Mouse (Mus musculus) stomach, postnatal 0 days (tissue): Measurements from ENCODE around the gene Acaca. TPM values are rescaled to one million over a fixed set of nuclear protein-coding genes. Genes with fewer than 3 reads are reported as not detected.

Experiments used
- ATAC-seq: fragments of 200-750 bp; cut with Nextera tagmentation; 2 replicates; pipeline ENCODE4 v1.8.0; 2017; ENCODE audit not compliant: low FRiP score, low TSS enrichment
- DNase-seq: peaks from one replicate; pipeline ENCODE4 v3.0.0-alpha.2; 2016; ENCODE audit warnings: low spot score
- H3K27ac ChIP-seq: fragments of 300-500 bp; sonication (generic); replicated peaks from 2 replicates; pipeline ENCODE4 v1.5.1; 2014; ENCODE audit warnings: mild to moderate bottlenecking, control low read depth
- H3K27me3 ChIP-seq: fragments of 300-500 bp; sonication (generic); 2 replicates; pipeline ENCODE4 v1.6.1; 2014; ENCODE audit warnings: low read length; ENCODE audit not compliant: control insufficient read depth, insufficient read depth
- H3K36me3 ChIP-seq: fragments of 300-500 bp; sonication (generic); 2 replicates; pipeline ENCODE4 v1.6.1; 2014; ENCODE audit warnings: low read length, mixed read lengths; ENCODE audit not compliant: control insufficient read depth, insufficient read depth
- H3K4me1 ChIP-seq: fragments of 300-500 bp; sonication (generic); replicated peaks from 2 replicates; pipeline ENCODE4 v1.6.1; 2014; ENCODE audit warnings: antibody characterized with exemption; ENCODE audit not compliant: control insufficient read depth, insufficient read depth
- H3K4me2 ChIP-seq: fragments of 300-500 bp; sonication (generic); replicated peaks from 2 replicates; pipeline ENCODE4 v1.6.1; 2014; ENCODE audit warnings: low read depth, mild to moderate bottlenecking, control low read depth, moderate library complexity
- H3K4me3 ChIP-seq: fragments of 300-500 bp; sonication (generic); 2 replicates; pipeline ENCODE4 v1.5.1; 2014; ENCODE audit warnings: low read depth, low read length, control low read depth
- H3K9ac ChIP-seq: fragments of 300-500 bp; sonication (generic); 2 replicates; pipeline ENCODE4 v1.6.1; 2014; ENCODE audit warnings: mild to moderate bottlenecking, low read length, control low read depth, mixed read lengths
- H3K9me3 ChIP-seq: fragments of 300-500 bp; sonication (generic); 2 replicates; pipeline ENCODE4 v1.6.1; 2016; ENCODE audit warnings: low read length; ENCODE audit not compliant: control insufficient read depth
- CTCF ChIP-seq: IDR thresholded peaks from 2 replicates; pipeline ENCODE4 v1.5.1; 2016; ENCODE audit warnings: antibody characterized with exemption, low read depth, mild to moderate bottlenecking, moderate library complexity
- EP300 ChIP-seq: optimal IDR thresholded peaks from 2 replicates; pipeline ENCODE3; 2016; ENCODE audit warnings: antibody characterized with exemption
- WGBS: fragments of 180-500 bp; shearing (Covaris S2); extraction: QIAGEN DNeasy Blood & Tissue Kit; methylation state at CpG from one replicate; pipeline ENCODE4 v1.1.7; 2014; 5-methylcytosine and 5-hydroxymethylcytosine counted together
- polyA plus RNA-seq: library from polyadenylated mRNA; unstranded; fragments of >200 nt; fragmentation: Nextera tagmentation; extraction: Ambion mirVana; gene quantifications from 2 replicates; pipeline ENCODE4 v1.2.1, GENCODE M21; 2015

The Acaca gene
- polyA plus RNA-seq, 1 experiment from 2014 or later, result 4.5 TPM

DNA sequence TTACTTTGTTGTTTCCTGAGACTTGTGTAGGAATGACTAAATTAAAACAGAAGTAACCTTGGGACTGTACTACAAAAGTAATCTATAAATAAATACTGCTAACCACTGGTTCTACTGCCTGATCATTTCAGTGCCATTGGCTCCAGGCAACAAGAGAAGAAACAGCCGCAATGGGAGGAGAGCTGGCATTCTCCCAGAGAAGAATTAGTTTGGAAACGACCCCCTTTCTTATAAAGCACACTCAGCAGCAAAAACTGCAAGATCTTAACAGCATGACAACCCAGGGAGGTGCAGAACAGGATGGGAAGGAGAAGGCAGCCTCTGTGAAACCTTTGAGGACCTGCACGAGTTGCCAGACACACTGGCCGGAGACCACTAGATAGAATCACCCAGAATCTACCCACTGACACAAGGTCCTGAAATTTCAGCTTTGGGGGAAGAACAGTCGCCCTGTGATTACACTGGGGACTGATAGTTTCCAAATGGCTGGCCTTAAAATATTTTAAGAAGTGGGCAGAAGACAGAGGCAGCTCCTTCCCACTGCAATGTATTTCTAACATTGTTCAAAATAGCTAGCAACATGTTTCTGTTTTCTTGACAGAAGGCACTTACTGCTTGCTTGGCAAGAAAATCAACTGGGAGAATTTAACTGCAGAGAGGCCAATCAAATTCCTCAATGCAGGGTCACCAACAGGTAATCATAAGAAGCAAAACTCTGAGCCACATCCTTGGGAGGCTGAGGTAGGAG lies 32.0 kb upstream of the Acaca start:
- Histone ChIP-seq H3K4me2 (no peak overlapping the region), H3K36me3 (peaks cover 6% of the 10 kb centered on the region), H3K4me1 (no peaks in the 10 kb centered on the region), H3K4me3 (no peak overlapping the region), H3K9ac (no peak overlapping the region), H3K27ac (no peak overlapping the region), H3K27me3 (no peaks in the 10 kb centered on the region), H3K9me3 (no peaks in the 10 kb centered on the region)
- WGBS, result 56% methylated on average over 5 of the region's 5 CpGs
- DNase-seq (no peak), ATAC-seq (no peak)
- TF ChIP-seq EP300 (no peak), CTCF (no peak)

DNA sequence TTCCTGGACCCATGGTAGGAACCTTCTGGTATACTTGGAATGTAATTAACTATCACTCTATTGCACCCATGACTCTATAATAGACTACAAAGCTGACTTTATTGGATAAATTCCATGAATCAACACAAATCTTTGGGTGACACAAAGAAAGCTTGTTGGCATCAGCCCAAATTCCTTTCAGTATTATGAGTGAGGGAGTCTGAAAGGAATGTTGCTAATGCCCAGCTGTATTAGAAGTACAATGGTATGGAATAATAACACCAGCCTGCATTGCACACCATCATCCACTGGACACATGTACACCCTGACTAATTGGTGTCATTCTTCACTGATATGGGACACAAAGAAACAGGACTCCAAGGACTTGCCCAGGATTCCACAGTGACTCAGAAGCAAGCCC lies 28.3 kb upstream of the Acaca start:
- Histone ChIP-seq H3K9ac (no peak overlapping the region), H3K9me3 (no peaks in the 10 kb centered on the region), H3K4me2 (no peak overlapping the region), H3K27me3 (no peaks in the 10 kb centered on the region), H3K27ac (no peak overlapping the region), H3K4me1 (no peaks in the 10 kb centered on the region), H3K4me3 (no peak overlapping the region), H3K36me3 (peaks cover 13% of the 10 kb centered on the region)
- no peak for DNase-seq
- ATAC-seq, result 0 out of 2 replicates have a peak, but pooled peaks have one; percentile 32
- TF ChIP-seq EP300 (no peak), CTCF (no peak)

DNA sequence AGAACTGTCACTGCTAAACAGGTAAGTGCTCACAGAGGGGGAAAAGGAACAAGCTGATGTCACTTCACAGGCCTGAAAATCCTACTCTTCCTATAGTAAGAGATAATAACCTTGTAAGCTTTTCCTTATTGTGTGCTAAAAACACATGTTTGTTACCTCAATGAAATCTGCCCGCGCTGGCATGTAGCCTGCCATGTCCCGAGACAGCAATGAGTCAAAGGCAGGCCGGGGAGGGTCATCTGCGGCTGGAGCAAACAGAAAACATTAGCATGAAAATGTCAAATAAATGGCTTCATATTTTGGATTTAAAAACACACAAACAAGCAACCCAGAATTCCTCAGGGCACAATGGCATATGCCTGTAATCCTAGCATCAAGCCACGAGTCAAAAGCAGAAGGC lies 25.4 kb upstream of the Acaca start:
- Histone ChIP-seq H3K36me3 (peaks cover 24% of the 10 kb centered on the region), H3K9me3 (no peaks in the 10 kb centered on the region), H3K4me1 (no peaks in the 10 kb centered on the region), H3K27ac (no peak overlapping the region), H3K4me2 (no peak overlapping the region), H3K27me3 (no peaks in the 10 kb centered on the region), H3K4me3 (no peak overlapping the region), H3K9ac (no peak overlapping the region)
- TF ChIP-seq CTCF (no peak), EP300 (no peak)
- 88% methylated on average over 6 of the region's 6 CpGs for WGBS
- ATAC-seq (no peak), DNase-seq (no peak)

DNA sequence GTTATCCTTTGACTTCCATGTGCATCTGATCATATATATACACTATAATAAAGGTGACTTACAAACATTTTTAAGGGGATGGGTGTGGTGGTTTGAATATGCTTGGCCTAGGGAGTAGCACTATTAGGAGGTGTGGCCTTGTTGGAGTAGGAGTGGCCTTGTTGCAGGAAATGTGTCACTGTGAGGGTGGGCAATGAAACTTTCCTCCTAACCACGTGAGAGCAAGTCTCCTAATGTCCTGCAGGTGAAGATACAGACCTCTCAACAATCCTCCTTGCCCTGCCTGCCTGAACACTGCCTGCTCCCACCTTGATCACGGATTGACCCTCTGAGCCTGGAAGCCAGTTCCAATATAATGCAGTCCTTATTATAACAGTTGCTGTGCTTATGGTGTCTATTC lies 22.3 kb upstream of the Acaca start:
- DNase-seq (no peak), ATAC-seq (no peak)
- Histone ChIP-seq H3K27ac (no peak overlapping the region), H3K4me2 (no peak overlapping the region), H3K4me3 (no peak overlapping the region), H3K9ac (no peak overlapping the region), H3K36me3 (peaks cover 27% of the 10 kb centered on the region), H3K9me3 (no peaks in the 10 kb centered on the region), H3K27me3 (no peaks in the 10 kb centered on the region), H3K4me1 (no peaks in the 10 kb centered on the region)
- TF ChIP-seq EP300 (no peak), CTCF (no peak)
- WGBS, result 65% methylated on average over 2 of the region's 2 CpGs

DNA sequence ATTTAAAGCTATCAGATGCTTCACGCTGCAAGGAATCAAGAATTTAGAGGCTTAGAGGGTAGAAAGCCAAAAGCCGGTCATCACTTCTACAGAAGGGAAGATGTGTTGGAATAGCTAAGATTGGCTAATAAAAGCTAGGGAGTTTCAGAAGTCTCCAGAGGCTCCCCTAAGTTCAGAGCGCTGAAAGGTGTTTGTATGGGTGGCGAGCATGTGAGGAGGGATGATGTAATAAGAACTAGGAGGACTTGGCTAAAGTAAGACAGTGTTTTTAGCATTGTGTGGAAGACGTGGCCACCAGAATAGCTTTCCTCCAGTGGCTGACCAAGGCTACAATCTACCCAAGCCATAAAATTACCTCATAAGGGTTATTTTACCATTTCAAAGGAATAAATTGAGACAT lies 15.8 kb upstream of the Acaca start:
- Histone ChIP-seq H3K4me2 (no peak overlapping the region), H3K27ac (no peak overlapping the region), H3K9me3 (no peaks in the 10 kb centered on the region), H3K4me3 (no peak overlapping the region), H3K36me3 (peaks cover 11% of the 10 kb centered on the region), H3K9ac (no peak overlapping the region), H3K4me1 (no peaks in the 10 kb centered on the region), H3K27me3 (no peaks in the 10 kb centered on the region)
- DNase-seq, result no peak
- WGBS, result 92% methylated on average over 5 of the region's 5 CpGs
- ATAC-seq, result no peak
- TF ChIP-seq EP300 (no peak), CTCF (no peak)

DNA sequence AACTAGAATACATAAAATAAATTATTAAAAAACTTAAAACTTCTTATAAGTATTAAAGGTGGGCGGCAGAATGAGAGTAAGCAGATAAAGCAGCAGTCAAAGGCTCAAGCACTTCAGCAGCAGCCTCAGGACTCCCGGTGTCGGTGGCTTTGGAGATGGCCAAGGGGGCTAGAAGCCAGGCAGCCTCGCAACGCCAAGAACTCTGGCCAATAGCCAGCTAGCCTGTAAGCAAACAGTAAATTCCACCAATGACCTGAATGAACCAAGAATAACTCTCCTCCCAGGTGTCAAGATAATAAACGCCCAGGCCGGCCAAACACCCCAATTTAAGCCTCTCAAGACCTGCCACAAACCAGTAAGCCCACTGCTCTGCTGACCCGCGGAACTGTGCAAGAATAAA lies 13.8 kb upstream of the Acaca start:
- H3K9ac ChIP-seq, result no peak overlapping the region
- no peaks in the 10 kb centered on the region for H3K4me1 ChIP-seq
- WGBS, result 67% methylated on average over 9 of the region's 9 CpGs
- DNase-seq, result no peak
- H3K27me3 ChIP-seq, result no peaks in the 10 kb centered on the region
- no peak overlapping the region for H3K27ac ChIP-seq
- ATAC-seq, result no peak
- H3K4me3 ChIP-seq, result no peak overlapping the region
- TF ChIP-seq CTCF (no peak), EP300 (no peak)
- H3K9me3 ChIP-seq, result no peaks in the 10 kb centered on the region
- no peak overlapping the region for H3K4me2 ChIP-seq
- peaks cover 12% of the 10 kb centered on the region for H3K36me3 ChIP-seq
